Mouse (Mus musculus) mature B cell (primary cell): ENCODE results near the gene Asxl2.
"Not testable (repeated sequence)": the region's sequence is repeated elsewhere in the genome, so short reads cannot be mapped to it uniquely, and the experiment has no call there.

Experiments used
- in situ Hi-C: fragments of 300-500 bp; cut with MboI; formaldehyde crosslinking; loops from 2 replicates; pipeline ENCODE4 v1.14.3; 2019

Gene Asxl2

DNA sequence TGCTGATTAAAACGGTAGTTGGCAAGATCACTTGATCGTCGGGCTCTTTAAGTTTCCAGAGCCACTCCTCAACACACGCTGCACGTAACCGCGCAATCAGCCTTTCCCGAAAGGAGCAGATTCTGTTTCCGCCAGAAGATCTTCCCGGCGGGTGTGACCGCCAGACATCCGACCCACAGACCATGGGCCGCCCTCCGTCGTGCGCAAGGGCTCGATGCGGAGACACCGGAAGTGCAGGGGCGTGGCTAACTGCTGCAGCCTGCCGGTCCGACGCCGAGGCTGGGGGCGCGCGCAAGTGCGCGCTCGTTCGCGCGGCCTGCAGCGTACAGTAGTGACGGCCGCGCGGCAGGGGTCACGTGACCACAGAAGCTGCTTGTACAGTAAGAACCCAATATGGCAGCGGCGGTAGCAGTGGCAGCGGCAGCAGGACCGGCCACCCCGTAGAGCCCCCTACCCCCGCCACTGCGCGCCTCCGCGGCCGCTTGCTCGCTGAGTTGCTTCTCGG, at the start of gene Asxl2:
Gene Asxl2, plus strand, starts transcription at position 328 of the 505 bp plus-strand sequence.
- in situ Hi-C loops = loop anchor here (10.0 kb wide), 1 partner anchor 192 kb away; no protein-coding TSS in a partner anchor

DNA sequence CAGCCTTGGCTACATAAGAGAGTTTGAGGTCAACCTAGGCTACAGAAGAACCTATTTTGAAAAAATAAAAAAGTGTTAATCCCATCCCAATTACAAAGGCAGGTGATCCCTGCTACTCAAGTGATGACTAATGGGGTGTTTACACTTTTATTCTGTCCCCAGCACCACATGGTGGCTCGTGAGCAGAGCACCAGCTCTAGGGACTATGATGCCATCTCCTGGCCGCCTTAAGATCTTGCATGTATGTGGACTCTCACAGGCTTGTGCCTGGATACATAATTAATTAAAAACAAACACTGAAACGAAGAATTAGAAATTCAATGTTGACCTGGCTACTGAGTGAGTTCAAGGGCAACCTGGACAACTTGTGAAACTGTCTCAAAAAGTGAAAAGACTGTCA, 49.5 kb upstream of the Asxl2 start:
- in situ Hi-C loops = no loop called here

DNA sequence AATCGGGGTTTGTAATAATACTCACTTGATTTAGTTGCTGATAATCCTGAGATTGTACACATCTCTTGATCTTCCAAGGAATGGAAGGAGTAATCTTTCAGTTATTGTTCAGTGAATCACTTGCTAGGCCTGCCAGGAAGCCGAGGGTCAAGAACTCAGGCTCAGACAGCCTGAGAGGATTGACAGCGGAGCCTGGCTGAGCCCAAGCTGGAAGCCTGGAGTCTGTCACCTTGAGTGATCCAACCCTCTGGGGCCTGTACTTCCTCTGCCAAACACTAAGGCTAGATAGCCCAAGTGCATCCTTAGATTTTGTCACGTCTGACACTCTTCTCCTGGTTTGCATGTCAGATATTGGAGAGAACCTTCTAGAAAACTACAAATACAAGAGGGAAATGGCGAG, 48.9 kb upstream of the Asxl2 start:
- in situ Hi-C loops = no loop called here

DNA sequence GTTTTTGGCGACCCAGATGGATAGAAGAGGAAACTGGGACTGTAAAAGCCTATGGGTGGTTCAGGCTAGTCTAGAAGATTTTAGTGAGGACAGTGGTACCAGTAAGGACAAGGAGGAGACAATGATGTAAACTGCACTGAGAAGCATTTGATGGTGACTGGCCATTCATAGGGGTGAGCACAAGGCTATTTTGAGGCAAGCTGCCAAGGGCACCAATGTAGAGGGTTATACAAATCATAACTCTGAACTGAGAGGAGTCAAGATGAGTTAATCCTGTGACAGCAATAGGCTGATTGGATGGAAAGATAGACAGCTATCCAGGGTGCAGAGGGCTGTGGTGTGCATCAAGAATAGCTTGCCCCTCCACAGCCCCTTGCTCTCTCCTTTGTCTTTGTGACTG, 41.8 kb upstream of the Asxl2 start:
- in situ Hi-C loops = no loop called here

DNA sequence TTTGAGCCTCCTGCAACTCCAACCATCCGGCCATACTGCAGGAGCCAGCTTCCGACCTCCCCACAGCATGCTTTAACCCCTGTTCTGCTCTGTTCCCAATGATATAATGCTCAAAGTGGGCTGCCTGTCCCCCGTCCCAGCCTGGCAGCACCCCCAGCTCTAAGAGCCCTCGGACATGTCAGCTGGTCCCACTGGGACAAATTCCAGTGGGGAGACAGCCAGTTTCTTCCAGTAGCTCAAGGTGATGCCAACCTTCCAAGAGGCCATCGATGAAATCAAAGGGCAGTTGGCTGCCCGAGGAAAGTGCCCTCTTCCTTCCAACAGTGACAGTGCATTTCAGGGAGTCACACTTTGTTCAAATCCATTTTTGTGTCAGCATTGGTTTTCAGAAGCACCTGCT, 41.4 kb upstream of the Asxl2 start:
- in situ Hi-C loops = no loop called here

DNA sequence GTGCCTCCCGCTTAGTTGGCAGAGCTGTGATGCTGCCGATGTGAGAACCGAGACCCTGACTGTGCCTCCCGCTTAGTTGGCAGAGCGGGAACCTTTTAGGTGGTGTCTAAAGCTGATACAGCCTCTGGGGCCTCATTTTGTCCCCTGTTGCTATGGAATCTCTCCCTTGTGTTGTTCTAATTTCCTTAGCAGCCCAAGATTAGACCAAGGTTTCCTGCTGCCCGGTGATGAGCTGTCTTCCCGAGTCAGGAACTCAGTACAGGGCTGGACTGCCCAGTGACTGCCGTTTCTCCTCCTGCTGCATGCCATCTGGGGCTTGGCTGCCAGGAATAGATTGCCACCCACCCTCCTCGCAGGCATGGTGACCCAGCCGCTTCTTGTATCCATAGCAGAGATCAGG, 40.7 kb upstream of the Asxl2 start:
- in situ Hi-C loops = no loop called here

DNA sequence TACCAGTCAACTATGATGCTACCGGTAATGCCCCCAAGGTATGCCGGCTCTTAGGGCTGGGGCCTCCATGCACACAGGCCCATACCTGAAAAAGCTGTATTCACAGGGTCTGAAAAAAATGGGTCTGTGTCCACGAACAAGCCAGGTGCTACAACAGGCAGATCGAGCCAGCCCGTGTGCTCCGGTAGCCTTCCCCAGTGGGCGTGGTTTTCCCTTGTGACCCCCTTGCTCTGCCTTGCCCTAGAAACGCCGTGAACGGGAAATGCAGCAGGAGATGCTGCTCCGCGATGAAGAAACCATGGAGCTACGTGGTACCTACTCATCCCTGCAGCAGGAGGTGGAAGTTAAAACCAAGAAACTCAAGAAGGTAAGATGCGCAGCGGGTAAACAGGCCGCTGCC, 38.8 kb upstream of the Asxl2 start:
- in situ Hi-C loops = no loop called here

DNA sequence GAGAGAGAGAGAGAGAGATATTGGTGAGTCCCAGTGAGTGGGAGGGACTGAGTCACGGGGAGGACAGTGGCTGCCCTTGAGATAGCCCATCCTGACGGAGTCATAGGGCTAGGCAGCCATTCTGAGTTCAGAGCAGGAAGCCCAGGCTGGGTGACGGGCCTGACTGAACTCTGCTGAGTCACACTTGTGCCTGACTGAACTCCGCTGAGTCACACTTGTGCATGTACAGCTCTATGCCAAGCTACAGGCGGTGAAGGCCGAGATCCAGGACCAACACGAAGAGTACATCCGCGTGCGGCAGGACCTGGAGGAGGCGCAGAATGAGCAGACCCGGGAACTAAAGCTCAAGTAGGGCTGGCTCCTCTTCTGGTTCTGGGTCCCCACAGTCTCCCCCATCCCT, 37.3 kb upstream of the Asxl2 start:
- in situ Hi-C loops = no loop called here

DNA sequence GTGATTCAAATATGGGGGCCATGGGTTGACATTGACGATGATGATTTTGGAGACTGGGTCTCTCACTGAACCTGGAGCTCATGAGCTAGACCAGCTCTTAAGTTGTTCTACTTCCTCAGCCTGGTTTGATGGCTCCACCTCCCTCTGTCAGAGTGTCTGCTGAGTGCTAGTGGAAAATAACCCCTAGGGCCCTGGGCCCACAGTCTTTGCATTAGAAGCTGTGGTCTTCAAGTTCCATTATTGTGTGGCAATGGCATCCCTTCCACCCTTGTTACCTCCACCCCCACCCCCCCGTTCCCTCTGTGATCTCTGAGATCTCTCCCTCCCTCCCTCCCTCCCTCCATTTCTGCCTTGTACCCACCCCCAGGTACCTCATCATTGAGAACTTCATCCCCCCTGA, 36.6 kb upstream of the Asxl2 start:
- in situ Hi-C loops = no loop called here

DNA sequence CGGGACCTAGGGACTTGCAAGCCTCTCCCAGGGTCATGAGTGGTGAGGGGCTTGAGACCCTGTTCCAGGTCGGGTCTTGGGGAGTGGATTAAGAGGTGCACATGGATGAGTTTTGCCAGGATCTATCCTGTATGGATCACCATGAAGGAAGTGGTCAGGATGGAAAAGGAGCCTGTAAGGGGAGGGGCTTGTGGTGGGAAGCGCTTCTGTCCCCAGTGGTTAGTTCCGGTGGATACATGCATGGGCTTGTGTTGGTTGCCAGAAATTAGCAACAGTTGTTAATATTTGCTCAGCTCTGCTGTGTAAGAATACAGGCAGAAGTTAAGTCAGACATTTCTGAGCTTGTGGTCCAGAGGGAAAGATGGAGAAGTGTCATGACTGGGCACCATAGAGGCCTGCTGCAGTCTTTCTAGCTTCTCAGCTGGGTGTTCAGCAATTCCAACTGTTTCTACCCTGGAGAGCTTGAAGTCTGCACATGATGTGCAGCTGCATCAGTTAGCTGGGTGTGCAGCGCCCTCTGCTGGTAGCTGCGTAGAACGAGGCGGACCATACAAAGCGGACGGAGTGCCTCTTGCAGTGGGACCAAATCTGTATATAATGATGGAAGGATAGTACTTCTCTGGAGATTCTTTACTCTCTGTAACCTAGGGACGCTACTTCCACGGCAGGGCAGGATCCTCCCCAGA, 35.9 kb upstream of the Asxl2 start:
- in situ Hi-C loops = no loop called here

DNA sequence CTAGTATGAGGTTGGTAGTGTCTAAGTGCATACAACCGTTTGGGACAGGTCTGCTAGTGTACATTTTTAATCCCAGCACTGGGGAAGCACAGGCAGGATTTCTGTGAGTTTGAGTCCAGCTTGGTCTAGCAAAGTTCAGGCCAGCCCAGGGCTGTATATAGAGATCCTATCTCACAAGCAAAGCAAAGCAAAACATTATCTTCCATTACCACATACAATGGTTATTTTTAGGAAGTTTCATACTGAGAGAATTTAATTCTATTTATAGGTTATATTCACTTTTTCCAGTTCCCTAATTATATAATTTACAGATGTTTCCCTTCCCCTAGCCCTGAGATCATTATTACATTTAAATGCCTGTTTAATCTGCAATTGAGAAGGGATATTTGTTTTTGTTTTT, 35.4 kb upstream of the Asxl2 start:
- in situ Hi-C loops = no loop called here

DNA sequence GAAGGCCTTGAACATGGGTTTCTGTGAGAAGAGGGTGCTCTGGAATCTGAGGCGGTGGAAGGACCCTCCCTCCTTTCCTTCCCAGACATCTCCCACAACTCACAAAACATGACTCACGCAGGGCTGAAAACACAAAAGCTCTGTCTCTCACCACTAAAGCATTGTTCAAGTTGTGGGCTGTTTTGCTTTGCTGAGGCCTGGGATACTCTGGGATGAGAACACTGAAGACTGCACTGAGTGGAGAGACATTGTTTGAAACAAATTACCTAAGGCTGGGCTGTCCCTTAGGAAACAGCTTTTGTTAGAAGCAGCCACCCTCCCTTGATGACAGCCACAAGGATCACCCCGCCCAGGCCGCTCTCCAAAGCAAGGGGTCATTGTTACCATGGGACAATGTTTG, 33.5 kb upstream of the Asxl2 start:
- in situ Hi-C loops = no loop called here

DNA sequence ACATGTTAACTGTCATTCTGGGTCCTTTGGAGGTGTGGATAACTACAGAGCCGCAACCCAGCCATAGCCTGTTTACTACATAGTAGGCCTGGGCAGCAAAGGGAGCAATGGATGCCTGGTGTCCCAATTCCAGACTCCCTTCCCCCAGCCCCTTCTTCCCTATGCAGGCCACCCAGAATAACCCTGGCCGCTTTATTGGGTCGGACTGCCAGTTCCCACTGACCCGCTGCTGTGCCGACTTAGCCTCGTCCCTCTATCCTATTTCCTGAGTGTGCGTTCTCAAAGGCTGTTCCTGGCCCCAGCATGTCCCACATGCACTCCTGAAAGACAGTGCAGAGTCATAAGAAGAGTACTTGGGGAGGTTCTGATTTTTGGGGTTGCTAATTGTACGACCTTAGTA, 29.7 kb upstream of the Asxl2 start:
- in situ Hi-C loops = no loop called here

DNA sequence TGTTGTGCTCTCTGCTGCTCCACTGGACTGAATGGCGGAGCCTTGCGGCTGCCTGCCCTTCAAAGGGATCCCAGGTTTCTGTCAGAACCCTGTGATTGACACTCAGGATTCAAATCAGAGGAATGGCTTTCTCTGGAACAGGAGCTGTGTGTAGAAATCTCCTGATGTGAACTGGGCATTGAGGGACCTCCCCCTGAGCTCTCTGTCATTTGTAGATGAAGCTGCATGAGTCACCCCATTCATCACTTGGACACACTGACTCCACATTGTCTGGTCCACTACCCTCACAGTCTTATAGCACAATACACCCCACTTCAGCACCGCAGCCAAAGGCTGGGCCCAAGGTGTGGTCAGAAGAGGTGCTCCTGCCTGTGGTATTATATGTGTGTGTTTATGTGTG, 21.0 kb upstream of the Asxl2 start:
- in situ Hi-C loops = not testable (repeated sequence)

DNA sequence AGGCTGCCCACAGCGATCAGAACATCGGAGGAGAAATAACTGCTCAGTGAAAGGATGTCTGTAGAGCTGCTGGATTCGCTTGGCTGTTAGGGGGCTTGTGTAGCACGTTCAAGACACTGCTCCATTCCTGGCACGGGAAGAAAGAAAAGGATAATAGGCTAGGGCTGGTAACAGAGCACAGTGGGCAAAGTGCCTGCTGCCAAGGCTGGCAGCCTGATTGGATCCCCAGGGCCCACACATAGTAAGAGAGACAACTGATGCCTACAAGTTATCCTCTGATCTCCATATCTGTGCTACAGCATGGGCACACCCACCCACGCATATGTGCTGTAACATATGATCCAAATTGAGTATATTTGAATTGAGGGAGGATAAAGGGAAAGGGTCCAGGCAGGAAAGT, 20.1 kb upstream of the Asxl2 start:
- in situ Hi-C loops = no loop called here

DNA sequence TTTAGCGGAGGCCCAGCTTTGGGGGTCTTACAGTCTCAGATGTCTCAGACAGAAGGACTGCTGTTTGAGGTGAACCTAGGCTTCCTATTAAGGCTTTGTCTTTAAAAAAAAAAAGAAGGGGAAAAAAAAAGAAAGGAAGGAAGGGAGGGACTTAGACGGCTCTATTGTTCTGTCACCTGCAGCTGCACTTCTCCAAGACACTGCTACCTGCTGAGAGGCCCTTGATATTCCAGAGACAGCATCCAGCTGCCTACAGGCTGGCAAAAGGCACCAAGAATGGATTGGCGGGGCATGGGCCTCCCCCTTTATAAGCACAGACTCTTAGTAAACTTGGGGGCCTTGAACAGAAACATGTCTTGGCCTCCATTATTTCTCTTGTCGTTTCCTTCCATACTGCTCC, 11.7 kb upstream of the Asxl2 start:
- in situ Hi-C loops = no loop called here

DNA sequence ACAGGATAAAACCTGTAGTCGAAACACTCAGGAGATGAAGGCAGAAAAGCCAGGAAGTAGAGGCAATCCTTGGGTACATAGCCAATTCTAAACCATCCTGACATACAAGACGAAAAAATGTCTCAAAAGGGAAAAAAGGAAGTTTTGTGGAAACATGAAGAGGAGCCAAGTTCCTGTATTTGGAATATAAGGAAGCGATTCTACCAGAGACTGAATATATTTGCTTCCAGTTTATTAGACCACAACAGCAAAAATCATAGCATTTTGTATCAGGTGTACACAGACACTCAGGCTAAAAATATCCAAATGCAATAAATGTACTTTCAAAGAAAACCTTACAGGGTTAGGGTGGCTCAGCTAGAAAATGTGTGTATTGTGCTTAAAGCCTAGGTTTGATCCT, 7.9 kb upstream of the Asxl2 start:
- in situ Hi-C loops = no loop called here

DNA sequence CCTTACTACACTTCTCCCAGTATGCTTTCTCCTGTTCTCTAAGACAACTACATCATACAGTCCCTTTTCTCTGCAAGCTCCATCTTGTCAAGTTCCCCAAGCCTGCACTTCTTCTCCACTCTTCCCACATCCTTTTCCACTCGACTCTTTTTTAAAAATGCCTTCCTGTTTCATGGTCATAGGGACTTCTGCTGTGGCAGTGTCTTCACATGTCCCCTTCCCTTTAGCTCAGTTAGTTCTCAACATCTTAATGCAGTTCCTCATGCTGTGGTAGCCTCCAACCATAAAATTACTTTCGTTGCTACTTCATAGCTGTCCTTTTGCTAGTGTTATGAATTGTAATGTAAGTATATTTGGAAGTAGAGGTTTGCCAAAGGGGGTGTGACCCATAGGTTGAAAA, 6.1 kb upstream of the Asxl2 start:
- in situ Hi-C loops = loop anchor here (10.0 kb wide), 1 partner anchor 186 kb away; no protein-coding TSS in a partner anchor

DNA sequence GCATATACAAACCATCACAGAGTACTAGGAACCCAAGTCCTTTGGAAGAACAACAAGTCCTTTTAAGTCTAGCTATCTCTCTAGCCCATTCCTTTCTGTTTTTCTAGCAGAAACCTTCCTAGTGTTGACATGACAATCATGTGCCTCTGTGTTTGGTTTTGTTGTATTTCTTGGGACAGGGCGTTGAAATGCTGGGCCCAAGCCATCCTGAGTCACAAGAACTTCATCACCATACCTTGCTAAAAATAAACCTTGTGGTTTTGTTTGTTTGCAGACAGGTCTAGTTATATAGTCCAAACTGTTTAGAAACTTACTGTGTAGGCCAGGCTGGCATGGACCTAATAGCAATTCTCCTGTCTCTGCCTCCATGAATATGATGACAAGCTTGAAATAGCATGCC, 3.9 kb upstream of the Asxl2 start:
- in situ Hi-C loops = loop anchor here (10.0 kb wide), 1 partner anchor 188 kb away; no protein-coding TSS in a partner anchor

DNA sequence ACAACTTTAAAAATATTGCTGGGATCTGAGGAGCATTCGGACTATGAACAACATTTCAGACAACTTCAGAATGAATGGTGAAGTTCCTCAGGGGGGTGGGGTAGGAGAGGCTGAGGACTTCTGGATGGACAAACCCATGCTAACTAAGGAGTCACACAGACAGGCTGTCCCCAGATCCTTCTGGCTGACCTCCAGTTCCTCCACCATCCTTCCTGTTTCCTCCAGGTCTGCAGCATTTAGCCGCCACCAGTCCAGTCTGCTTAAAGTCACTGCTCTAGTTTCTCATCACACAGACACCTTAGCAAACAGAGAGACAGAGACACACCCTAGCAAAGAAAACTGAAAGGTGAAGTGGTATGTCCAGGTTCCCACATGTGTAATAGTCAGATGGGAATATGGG, 2.5 kb upstream of the Asxl2 start:
- in situ Hi-C loops = loop anchor here (10.0 kb wide), 1 partner anchor 189 kb away; no protein-coding TSS in a partner anchor

DNA sequence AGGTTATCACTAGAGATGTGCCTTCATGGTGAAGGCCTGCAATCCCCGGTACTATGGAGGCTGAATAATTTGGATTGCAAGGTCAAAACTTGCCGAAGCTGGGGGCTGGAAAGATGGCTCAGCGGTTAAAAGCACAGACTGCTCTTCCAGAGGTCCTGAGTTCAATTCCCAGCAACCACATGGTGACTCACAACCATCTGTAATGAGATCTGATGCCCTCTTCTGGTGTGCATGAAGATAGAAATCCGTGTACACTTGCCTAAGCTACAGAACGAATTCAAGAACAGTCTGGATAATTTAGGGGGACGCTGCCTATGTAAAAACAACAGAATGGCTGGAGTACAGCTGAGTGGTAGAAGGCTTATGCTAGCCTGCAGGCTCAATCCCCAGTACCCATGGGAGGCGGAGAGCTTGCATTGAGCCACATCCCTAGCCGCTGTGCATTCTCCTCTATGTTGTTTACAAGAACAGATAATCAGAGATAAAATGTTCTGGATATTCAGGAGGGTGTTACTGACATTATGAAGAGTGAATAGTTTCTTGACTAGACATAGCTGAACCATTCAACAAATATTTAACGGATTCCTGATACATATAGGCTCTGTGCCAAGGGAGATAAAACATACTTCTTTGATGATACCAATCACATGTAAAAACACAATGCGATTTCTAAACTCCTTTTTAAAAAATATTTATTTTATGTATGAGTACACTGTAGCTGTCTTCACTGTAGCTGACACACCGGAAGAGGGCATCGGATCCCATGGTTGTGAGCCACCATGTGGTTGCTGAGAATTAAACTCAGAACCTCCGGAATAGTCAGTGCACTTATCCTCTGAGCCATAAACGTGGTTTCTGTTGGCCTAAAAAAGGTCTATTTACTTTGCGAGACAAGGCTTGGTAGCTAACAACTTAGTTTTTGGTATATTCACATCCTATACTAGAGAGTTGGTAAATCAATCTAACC, 999 bp upstream of the Asxl2 start:
- in situ Hi-C loops = loop anchor here (10.0 kb wide), 1 partner anchor 191 kb away; no protein-coding TSS in a partner anchor

DNA sequence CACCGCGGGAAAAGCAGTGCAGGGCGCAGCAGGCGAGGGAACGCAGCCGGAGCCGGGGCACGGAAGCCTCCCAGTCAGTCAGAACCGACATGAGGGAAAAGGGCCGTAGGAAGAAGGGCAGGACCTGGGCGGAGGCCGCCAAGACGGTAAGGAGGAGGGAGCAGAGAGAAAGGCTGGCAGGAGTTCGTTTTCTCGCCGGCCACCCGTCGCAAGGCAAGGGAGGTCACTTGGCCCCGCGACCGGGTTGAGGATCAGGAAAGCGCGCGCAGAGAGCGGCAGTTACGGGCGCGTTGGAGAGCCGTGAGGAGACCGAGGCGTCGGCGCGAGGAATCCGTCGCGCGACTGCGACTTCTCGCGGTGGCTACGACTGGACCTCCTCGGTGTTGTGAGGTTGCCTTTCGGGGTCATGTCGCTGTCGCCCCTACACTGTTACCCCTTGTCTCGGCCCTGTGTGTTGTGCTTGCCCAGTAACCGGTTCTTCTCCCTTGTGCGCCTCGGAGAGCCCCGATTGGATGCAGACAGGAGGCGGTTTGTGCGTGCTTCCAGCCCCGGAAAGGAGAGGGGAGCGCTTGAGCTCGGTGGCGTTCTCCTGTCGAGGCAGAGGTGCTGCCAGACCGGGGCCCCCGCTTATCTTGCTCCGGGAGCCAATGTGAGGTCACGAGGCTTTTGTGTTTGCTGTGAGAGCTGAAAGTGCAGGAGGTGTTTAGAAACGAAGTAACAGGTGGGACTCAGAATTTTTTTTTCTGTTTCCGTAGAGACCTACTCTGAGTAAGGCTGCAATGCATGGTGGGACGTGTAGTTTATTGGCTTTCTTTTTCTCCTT, 621 bp downstream of the Asxl2 start:
- in situ Hi-C loops = loop anchor here (10.0 kb wide), 1 partner anchor 192 kb away; no protein-coding TSS in a partner anchor
